Mouse (Mus musculus): ENCODE results near the gene Hoxb5. TPM values are rescaled to one million over a fixed set of nuclear protein-coding genes. Genes with fewer than 3 reads are reported as not detected.

The Hoxb5 gene
- polyA plus RNA-seq (2014; fragmentation: Nextera tagmentation; extraction: Ambion mirVana): 140 and 157 TPM in 2 replicates

- WGBS: 1% methylated on average over 69 of the region's 69 CpGs
- Histone ChIP-seq H3K4me1 (replicated peaks; ENCODE audit: control insufficient read depth, insufficient read depth, low read length) (no peaks in the 10 kb centered on the region), H3K4me2 (replicated peaks) (peak within 1 kb of the TSS; percentile 77), H3K27ac (peak within 1 kb of the TSS; percentile 99), H3K27me3 (ENCODE audit: control insufficient read depth, insufficient read depth, low read length) (peaks cover 90% of the 10 kb centered on the region), H3K9me3 (ENCODE audit: control insufficient read depth, low read length) (no peaks in the 10 kb centered on the region), H3K9ac (peak within 1 kb of the TSS; percentile 97), H3K4me3 (replicated peaks; ENCODE audit: low read length) (peak within 1 kb of the TSS; percentile 48), H3K36me3 (replicated peaks; ENCODE audit: control insufficient read depth, insufficient read depth) (no peaks in the 10 kb centered on the region)
- ATAC-seq (ENCODE audit: low FRiP score) (peak; percentile 73), DNase-seq (ENCODE audit: low spot score) (peak; percentile 83)
Observed at GRCm38 (mm10) chr11:96303151-96304099, at the start of gene Hoxb5. Gene Hoxb5, plus strand, starts transcription at chr11:96303336.

GRCm38 (mm10) chr11:96254221-96254620 lies 48.9 kb upstream of the Hoxb5 start:
- Histone ChIP-seq H3K9ac (no peak overlapping the region), H3K4me3 (replicated peaks; ENCODE audit: low read length) (no peak overlapping the region)
- no peak for DNase-seq (ENCODE audit: low spot score)

GRCm38 (mm10) chr11:96255111-96255995 lies 47.8 kb upstream of the Hoxb5 start:
- no peak overlapping the region for H3K4me2 ChIP-seq (replicated peaks)
- H3K36me3 ChIP-seq (replicated peaks; ENCODE audit: control insufficient read depth, insufficient read depth): no peaks in the 10 kb centered on the region
- H3K27me3 ChIP-seq (ENCODE audit: control insufficient read depth, insufficient read depth, low read length): peaks cover 99% of the 10 kb centered on the region
- H3K9ac ChIP-seq: no peak overlapping the region
- no peaks in the 10 kb centered on the region for H3K4me1 ChIP-seq (replicated peaks; ENCODE audit: control insufficient read depth, insufficient read depth, low read length)
- DNase-seq (ENCODE audit: low spot score) (no peak), ATAC-seq (ENCODE audit: low FRiP score) (no peak)
- H3K27ac ChIP-seq: no peak overlapping the region
- 2% methylated on average over 39 of the region's 39 CpGs for WGBS
- no peak overlapping the region for H3K4me3 ChIP-seq (replicated peaks; ENCODE audit: low read length)
- H3K9me3 ChIP-seq (ENCODE audit: control insufficient read depth, low read length): no peaks in the 10 kb centered on the region

More at GRCm38 (mm10) chr11:96254221-96254620, 48.9 kb upstream of the Hoxb5 start:
- Histone ChIP-seq H3K9me3 (ENCODE audit: control insufficient read depth, low read length) (no peaks in the 10 kb centered on the region), H3K27ac (no peak overlapping the region), H3K4me2 (replicated peaks) (no peak overlapping the region), H3K27me3 (ENCODE audit: control insufficient read depth, insufficient read depth, low read length) (peaks cover 99% of the 10 kb centered on the region), H3K36me3 (replicated peaks; ENCODE audit: control insufficient read depth, insufficient read depth) (no peaks in the 10 kb centered on the region), H3K4me1 (replicated peaks; ENCODE audit: control insufficient read depth, insufficient read depth, low read length) (no peaks in the 10 kb centered on the region)
- ATAC-seq (ENCODE audit: low FRiP score): no peak
- WGBS: 3% methylated on average over 11 of the region's 11 CpGs

- ATAC-seq (ENCODE audit: low FRiP score) (no peak), DNase-seq (ENCODE audit: low spot score) (no peak)
- Histone ChIP-seq H3K27ac (no peak overlapping the region), H3K27me3 (ENCODE audit: control insufficient read depth, insufficient read depth, low read length) (peaks cover 99% of the 10 kb centered on the region), H3K4me3 (replicated peaks; ENCODE audit: low read length) (no peak overlapping the region), H3K4me2 (replicated peaks) (no peak overlapping the region), H3K9me3 (ENCODE audit: control insufficient read depth, low read length) (no peaks in the 10 kb centered on the region), H3K36me3 (replicated peaks; ENCODE audit: control insufficient read depth, insufficient read depth) (no peaks in the 10 kb centered on the region), H3K9ac (no peak overlapping the region), H3K4me1 (replicated peaks; ENCODE audit: control insufficient read depth, insufficient read depth, low read length) (no peaks in the 10 kb centered on the region)
- WGBS: 2% methylated on average over 14 of the region's 14 CpGs
Observed at GRCm38 (mm10) chr11:96255996-96256445, 47.1 kb upstream of the Hoxb5 start.

DNA sequence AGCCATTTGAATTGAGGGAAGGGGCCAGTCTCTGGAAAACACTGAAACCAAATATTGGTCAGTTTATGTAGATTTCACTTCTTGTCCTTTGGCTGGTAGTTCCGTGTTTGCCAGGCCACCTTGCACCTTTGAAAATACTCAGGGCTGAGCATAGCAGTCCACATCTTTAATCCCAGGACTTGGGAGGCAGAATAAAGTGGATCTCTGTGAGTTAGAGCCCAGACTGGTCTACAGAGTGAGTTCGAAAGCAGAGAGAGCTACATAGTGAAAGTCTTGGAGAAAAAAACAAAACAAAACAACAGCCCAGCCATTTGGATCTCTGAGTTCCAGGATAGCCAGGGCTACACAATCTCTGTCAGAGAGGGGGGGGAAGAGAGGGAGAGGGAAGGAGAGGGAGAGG lies 46.0 kb upstream of the Hoxb5 start:
- no peak for DNase-seq (ENCODE audit: low spot score)
- H3K4me1 ChIP-seq (replicated peaks; ENCODE audit: control insufficient read depth, insufficient read depth, low read length): no peaks in the 10 kb centered on the region
- WGBS: 29% methylated on average over 2 of the region's 2 CpGs

DNA sequence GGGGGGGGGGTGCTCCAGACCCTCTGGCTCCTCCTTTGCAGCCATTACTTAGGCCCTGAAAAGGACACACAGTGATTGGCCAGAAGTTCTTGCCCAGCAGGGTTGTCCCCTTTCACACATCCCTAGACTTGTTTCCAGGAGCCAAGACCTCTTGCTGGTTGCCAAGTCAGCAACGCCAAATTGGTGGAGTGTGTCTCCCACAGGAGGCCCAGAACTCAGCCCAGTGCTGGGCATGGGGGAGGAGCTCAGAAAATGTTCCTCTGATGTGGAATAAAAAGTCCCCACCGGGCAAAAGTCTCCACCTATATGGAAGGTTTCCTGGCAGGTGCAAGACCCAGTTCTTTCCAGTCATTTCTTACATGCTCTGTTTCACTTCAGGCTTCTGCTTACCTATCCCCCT lies 44.1 kb upstream of the Hoxb5 start:
- Histone ChIP-seq H3K4me1 (replicated peaks; ENCODE audit: control insufficient read depth, insufficient read depth, low read length) (no peaks in the 10 kb centered on the region), H3K27ac (no peak overlapping the region), H3K4me2 (replicated peaks) (no peak overlapping the region), H3K9me3 (ENCODE audit: control insufficient read depth, low read length) (no peaks in the 10 kb centered on the region), H3K27me3 (ENCODE audit: control insufficient read depth, insufficient read depth, low read length) (peaks cover 99% of the 10 kb centered on the region), H3K9ac (no peak overlapping the region), H3K4me3 (replicated peaks; ENCODE audit: low read length) (no peak overlapping the region), H3K36me3 (replicated peaks; ENCODE audit: control insufficient read depth, insufficient read depth) (no peaks in the 10 kb centered on the region)
- DNase-seq (ENCODE audit: low spot score): no peak
- WGBS: 3% methylated on average over 2 of the region's 2 CpGs
- ATAC-seq (ENCODE audit: low FRiP score): no peak

More for the DNA sequence above, 46.0 kb upstream of the Hoxb5 start:
- H3K27ac ChIP-seq: no peak overlapping the region
- H3K4me3 ChIP-seq (replicated peaks; ENCODE audit: low read length): no peak overlapping the region
- H3K27me3 ChIP-seq (ENCODE audit: control insufficient read depth, insufficient read depth, low read length): peaks cover 99% of the 10 kb centered on the region
- H3K4me2 ChIP-seq (replicated peaks): no peak overlapping the region
- no peak overlapping the region for H3K9ac ChIP-seq
- H3K9me3 ChIP-seq (ENCODE audit: control insufficient read depth, low read length): no peaks in the 10 kb centered on the region
- no peak for ATAC-seq (ENCODE audit: low FRiP score)
- H3K36me3 ChIP-seq (replicated peaks; ENCODE audit: control insufficient read depth, insufficient read depth): no peaks in the 10 kb centered on the region

DNA sequence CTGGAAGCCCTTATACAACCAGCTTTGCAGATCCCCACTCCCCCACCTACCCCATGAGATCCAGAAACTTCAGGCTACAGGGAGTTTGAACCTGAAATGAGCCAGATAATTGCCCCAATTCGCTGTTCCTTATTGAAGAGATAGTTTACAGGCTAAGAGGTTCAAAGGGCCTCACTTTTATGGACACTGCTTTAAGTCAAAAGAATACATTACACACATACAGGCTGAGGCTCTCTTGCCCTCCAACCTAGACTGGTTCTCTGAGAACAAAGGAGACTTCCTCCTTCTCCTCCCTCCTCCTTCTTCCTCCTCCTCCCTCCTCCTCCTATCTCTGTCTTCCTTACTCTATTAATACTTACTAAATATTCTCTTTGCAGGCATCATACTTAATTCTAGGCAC lies 43.6 kb upstream of the Hoxb5 start:
- DNase-seq (ENCODE audit: low spot score) (no peak), ATAC-seq (ENCODE audit: low FRiP score) (no peak)
- Histone ChIP-seq H3K9me3 (ENCODE audit: control insufficient read depth, low read length) (no peaks in the 10 kb centered on the region), H3K9ac (no peak overlapping the region), H3K36me3 (replicated peaks; ENCODE audit: control insufficient read depth, insufficient read depth) (no peaks in the 10 kb centered on the region), H3K27me3 (ENCODE audit: control insufficient read depth, insufficient read depth, low read length) (peaks cover 99% of the 10 kb centered on the region), H3K4me1 (replicated peaks; ENCODE audit: control insufficient read depth, insufficient read depth, low read length) (no peaks in the 10 kb centered on the region), H3K27ac (no peak overlapping the region), H3K4me2 (replicated peaks) (no peak overlapping the region), H3K4me3 (replicated peaks; ENCODE audit: low read length) (no peak overlapping the region)
- 4% methylated on average over 1 of the region's 1 CpGs for WGBS

DNA sequence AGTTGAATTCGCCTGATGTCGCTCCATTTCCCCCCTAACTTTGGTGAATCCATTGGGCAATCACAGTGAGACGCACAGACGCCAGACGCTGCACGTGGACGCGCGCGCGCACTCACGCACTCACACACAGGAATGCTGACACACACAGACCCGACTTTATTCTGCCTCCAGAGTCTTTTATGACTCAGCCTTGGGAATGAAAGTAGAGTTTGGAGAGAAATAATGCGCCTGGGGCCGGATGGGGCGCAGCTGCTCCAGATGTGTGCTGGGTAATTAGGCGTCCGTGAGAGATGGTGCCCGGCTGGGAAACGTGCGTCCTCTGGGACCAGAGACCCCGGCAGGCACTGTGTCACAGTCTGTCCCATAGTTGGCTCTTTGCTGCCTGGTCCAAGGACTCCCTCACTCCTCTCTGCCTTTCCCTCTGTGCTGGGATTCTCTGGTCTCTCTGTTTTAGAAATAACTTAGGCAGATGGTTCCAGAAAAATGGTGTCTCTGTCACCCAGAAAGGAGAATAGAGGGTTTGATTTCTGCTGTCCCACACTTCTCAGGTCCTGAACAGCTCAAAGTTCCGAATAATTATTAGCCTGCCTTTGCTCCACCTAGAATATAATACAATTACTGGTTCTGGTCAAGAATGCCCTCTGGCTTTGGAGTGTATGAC lies 42.7 kb upstream of the Hoxb5 start:
- DNase-seq (ENCODE audit: low spot score) (no peak), ATAC-seq (ENCODE audit: low FRiP score) (no peak)
- Histone ChIP-seq H3K4me2 (replicated peaks) (no peak overlapping the region), H3K9ac (no peak overlapping the region), H3K4me1 (replicated peaks; ENCODE audit: control insufficient read depth, insufficient read depth, low read length) (no peaks in the 10 kb centered on the region), H3K4me3 (replicated peaks; ENCODE audit: low read length) (no peak overlapping the region), H3K27me3 (ENCODE audit: control insufficient read depth, insufficient read depth, low read length) (peaks cover 99% of the 10 kb centered on the region), H3K27ac (no peak overlapping the region), H3K36me3 (replicated peaks; ENCODE audit: control insufficient read depth, insufficient read depth) (no peaks in the 10 kb centered on the region), H3K9me3 (ENCODE audit: control insufficient read depth, low read length) (no peaks in the 10 kb centered on the region)
- WGBS: under 1% methylated on average over 23 of the region's 23 CpGs
